Mouse (Mus musculus): Measurements from ENCODE around the gene Mtfr1l. TPM values are rescaled to one million over a fixed set of nuclear protein-coding genes. Genes with fewer than 3 reads are reported as not detected.

Gene Mtfr1l
- polyA plus RNA-seq (2014; fragmentation: Illumina TruSeq; extraction: RNeasy Lipid Tissue Mini Kit (QIAGEN cat#74804)), result 51.2 TPM

GRCm38 (mm10) chr4:134534932-134535786, at the start of gene Mtfr1l:
Gene Mtfr1l (minus strand): TSS chr4:134535387.

GRCm38 (mm10) chr4:134551494-134552316, 16.5 kb upstream of the Mtfr1l start, which contains the start of gene Selenon:
Gene Selenon (minus strand): TSS chr4:134552166.

GRCm38 (mm10) chr4:134510845-134511411, 24.3 kb downstream of the Mtfr1l start, which contains the start of gene Aunip:
Gene Aunip (plus strand): TSS chr4:134510999.

GRCm38 (mm10) chr4:134496595-134497210, 38.5 kb downstream of the Mtfr1l start, which contains the start of gene Paqr7:
Gene Paqr7 (plus strand): TSS chr4:134496697.

Other genes starting within 250 kb of the Mtfr1l start
- gene Pdik1l, start 247.5 kb downstream of the Mtfr1l start, polyA plus RNA-seq (2014; fragmentation: Illumina TruSeq; extraction: RNeasy Lipid Tissue Mini Kit (QIAGEN cat#74804)), result 37.5 TPM
- not detected for gene Trim63, start 220.3 kb downstream of the Mtfr1l start, polyA plus RNA-seq (2014; fragmentation: Illumina TruSeq; extraction: RNeasy Lipid Tissue Mini Kit (QIAGEN cat#74804))
- 6.9 TPM for gene Slc30a2, start 192.2 kb downstream of the Mtfr1l start, polyA plus RNA-seq (2014; fragmentation: Illumina TruSeq; extraction: RNeasy Lipid Tissue Mini Kit (QIAGEN cat#74804))
- not detected for gene Extl1, start 151.5 kb downstream of the Mtfr1l start, polyA plus RNA-seq (2014; fragmentation: Illumina TruSeq; extraction: RNeasy Lipid Tissue Mini Kit (QIAGEN cat#74804))
- gene Pafah2, start 139.1 kb downstream of the Mtfr1l start, polyA plus RNA-seq (2014; fragmentation: Illumina TruSeq; extraction: RNeasy Lipid Tissue Mini Kit (QIAGEN cat#74804)), result 3.7 TPM
- gene Stmn1, start 67.1 kb downstream of the Mtfr1l start, polyA plus RNA-seq (2014; fragmentation: Illumina TruSeq; extraction: RNeasy Lipid Tissue Mini Kit (QIAGEN cat#74804)), result 210 TPM
- 14.9 TPM for gene Paqr7, start 38.7 kb downstream of the Mtfr1l start, polyA plus RNA-seq (2014; fragmentation: Illumina TruSeq; extraction: RNeasy Lipid Tissue Mini Kit (QIAGEN cat#74804))
- gene Aunip, start 24.4 kb downstream of the Mtfr1l start, polyA plus RNA-seq (2014; fragmentation: Illumina TruSeq; extraction: RNeasy Lipid Tissue Mini Kit (QIAGEN cat#74804)), result 6.2 TPM
- gene Selenon, start 16.8 kb upstream of the Mtfr1l start, polyA plus RNA-seq (2014; fragmentation: Illumina TruSeq; extraction: RNeasy Lipid Tissue Mini Kit (QIAGEN cat#74804)), result 6.8 TPM
- 5.4 TPM for gene Man1c1, start 168.9 kb upstream of the Mtfr1l start, polyA plus RNA-seq (2014; fragmentation: Illumina TruSeq; extraction: RNeasy Lipid Tissue Mini Kit (QIAGEN cat#74804))
- gene Ldlrap1, start 232.6 kb upstream of the Mtfr1l start, polyA plus RNA-seq (2014; fragmentation: Illumina TruSeq; extraction: RNeasy Lipid Tissue Mini Kit (QIAGEN cat#74804)), result 0.88 TPM

All from ovary, adult 10 weeks (tissue).